Mouse (Mus musculus): ENCODE measurements around the gene Thop1. TPM values are rescaled to one million over a fixed set of nuclear protein-coding genes. Genes with fewer than 3 reads are reported as not detected.

The Thop1 gene
- polyA plus RNA-seq, 1 experiment from 2014 or later: 53.8 TPM

- Histone ChIP-seq H3K36me3 (ENCODE audit: control insufficient read depth, insufficient read depth, low read length) (peaks cover 2% of the 10 kb centered on the region; the same call in 1 of the 2 replicates), H3K4me3 (ENCODE audit: low read length) (peak overlapping the region; percentile 38), H3K9me3 (ENCODE audit: control insufficient read depth, low read length) (peaks cover 2% of the 10 kb centered on the region; the same call in 1 of the 2 replicates), H3K27me3 (replicated peaks; ENCODE audit: control insufficient read depth, insufficient read depth, low read length) (no peaks in the 10 kb centered on the region), H3K27ac (ENCODE audit: low read length) (peak overlapping the region; percentile 64), H3K4me2 (ENCODE audit: low read depth, low read length) (peak overlapping the region; percentile 26), H3K9ac (ENCODE audit: low read depth, low read length) (peak overlapping the region; percentile 61; the same call in 1 of the 2 replicates), H3K4me1 (ENCODE audit: control insufficient read depth, insufficient read depth, low read length) (peaks cover 13% of the 10 kb centered on the region)
- WGBS: 60% methylated on average over 7 of the region's 7 CpGs
- ATAC-seq: peak; percentile 20; the same call in 1 of the 2 replicates
These were observed 20.8 kb downstream of the Thop1 start for GRCm38 (mm10) chr10:81090621-81091020.

- H3K36me3 ChIP-seq (ENCODE audit: control insufficient read depth, insufficient read depth, low read length): peaks cover 2% of the 10 kb centered on the region; the same call in 1 of the 2 replicates
- 38% methylated on average over 22 of the region's 22 CpGs for WGBS
- H3K27ac ChIP-seq (ENCODE audit: low read length): peak overlapping the region; percentile 76
- peak overlapping the region; percentile 61; the same call in 1 of the 2 replicates for H3K9ac ChIP-seq (ENCODE audit: low read depth, low read length)
- 0 out of 2 replicates have a peak, but pooled peaks cover 4% of the 10 kb centered on the region for H3K9me3 ChIP-seq (ENCODE audit: control insufficient read depth, low read length)
- no peaks in the 10 kb centered on the region for H3K27me3 ChIP-seq (replicated peaks; ENCODE audit: control insufficient read depth, insufficient read depth, low read length)
- peaks cover 16% of the 10 kb centered on the region for H3K4me1 ChIP-seq (ENCODE audit: control insufficient read depth, insufficient read depth, low read length)
- ATAC-seq: peak; percentile 68
- no peak overlapping the region for H3K4me2 ChIP-seq (ENCODE audit: low read depth, low read length)
- H3K4me3 ChIP-seq (ENCODE audit: low read length): peak overlapping the region; percentile 38
These were observed 22.8 kb downstream of the Thop1 start for GRCm38 (mm10) chr10:81092465-81093250.

GRCm38 (mm10) chr10:81094931-81095678 lies 25.3 kb downstream of the Thop1 start:
- H3K9ac ChIP-seq (ENCODE audit: low read depth, low read length): no peak overlapping the region
- peak overlapping the region; percentile 84 for H3K27ac ChIP-seq (ENCODE audit: low read length)
- H3K27me3 ChIP-seq (replicated peaks; ENCODE audit: control insufficient read depth, insufficient read depth, low read length): no peaks in the 10 kb centered on the region
- H3K36me3 ChIP-seq (ENCODE audit: control insufficient read depth, insufficient read depth, low read length): no peaks in the 10 kb centered on the region
- ATAC-seq: peak; percentile 93
- WGBS: 51% methylated on average over 9 of the region's 9 CpGs
- H3K4me1 ChIP-seq (ENCODE audit: control insufficient read depth, insufficient read depth, low read length): peaks cover 13% of the 10 kb centered on the region
- 0 out of 2 replicates have a peak, but pooled peaks cover 3% of the 10 kb centered on the region for H3K9me3 ChIP-seq (ENCODE audit: control insufficient read depth, low read length)
- no peak overlapping the region for H3K4me2 ChIP-seq (ENCODE audit: low read depth, low read length)
- no peak overlapping the region for H3K4me3 ChIP-seq (ENCODE audit: low read length)

GRCm38 (mm10) chr10:81105565-81106112 lies 35.8 kb downstream of the Thop1 start, which contains the start of gene Map2k2:
TSS of gene Map2k2 (plus strand) at chr10:81105915.
- Histone ChIP-seq H3K4me3 (ENCODE audit: low read length) (peak within 1 kb of the TSS; percentile 97), H3K27me3 (replicated peaks; ENCODE audit: control insufficient read depth, insufficient read depth, low read length) (no peaks in the 10 kb centered on the region), H3K36me3 (ENCODE audit: control insufficient read depth, insufficient read depth, low read length) (peaks cover 20% of the 10 kb centered on the region), H3K4me1 (ENCODE audit: control insufficient read depth, insufficient read depth, low read length) (peaks cover 20% of the 10 kb centered on the region), H3K9ac (ENCODE audit: low read depth, low read length) (peak within 1 kb of the TSS; percentile 99), H3K27ac (ENCODE audit: low read length) (peak within 1 kb of the TSS; percentile 100), H3K4me2 (ENCODE audit: low read depth, low read length) (peak within 1 kb of the TSS; percentile 72), H3K9me3 (ENCODE audit: control insufficient read depth, low read length) (no peaks in the 10 kb centered on the region)
- under 1% methylated on average over 56 of the region's 56 CpGs for WGBS
- ATAC-seq: peak; percentile 94

GRCm38 (mm10) chr10:81106113-81106721 lies 36.4 kb downstream of the Thop1 start:
- peak overlapping the region; percentile 72 for H3K4me2 ChIP-seq (ENCODE audit: low read depth, low read length)
- H3K27ac ChIP-seq (ENCODE audit: low read length): peak overlapping the region; percentile 100
- peaks cover 20% of the 10 kb centered on the region for H3K4me1 ChIP-seq (ENCODE audit: control insufficient read depth, insufficient read depth, low read length)
- ATAC-seq: peak; percentile 88
- H3K4me3 ChIP-seq (ENCODE audit: low read length): peak overlapping the region; percentile 97
- no peaks in the 10 kb centered on the region for H3K9me3 ChIP-seq (ENCODE audit: control insufficient read depth, low read length)
- H3K27me3 ChIP-seq (replicated peaks; ENCODE audit: control insufficient read depth, insufficient read depth, low read length): no peaks in the 10 kb centered on the region
- peak overlapping the region; percentile 99 for H3K9ac ChIP-seq (ENCODE audit: low read depth, low read length)
- peaks cover 25% of the 10 kb centered on the region for H3K36me3 ChIP-seq (ENCODE audit: control insufficient read depth, insufficient read depth, low read length)
- WGBS: under 1% methylated on average over 34 of the region's 35 CpGs

GRCm38 (mm10) chr10:81112946-81113345 lies 43.1 kb downstream of the Thop1 start:
- WGBS: 92% methylated on average over 6 of the region's 6 CpGs
- Histone ChIP-seq H3K27ac (ENCODE audit: low read length) (no peak overlapping the region), H3K36me3 (ENCODE audit: control insufficient read depth, insufficient read depth, low read length) (peaks cover 41% of the 10 kb centered on the region)

GRCm38 (mm10) chr10:81119625-81120024 lies 49.8 kb downstream of the Thop1 start:
- 92% methylated on average over 10 of the region's 10 CpGs for WGBS
- ATAC-seq: no peak
- no peak overlapping the region for H3K4me2 ChIP-seq (ENCODE audit: low read depth, low read length)
- H3K27me3 ChIP-seq (replicated peaks; ENCODE audit: control insufficient read depth, insufficient read depth, low read length): no peaks in the 10 kb centered on the region
- H3K4me3 ChIP-seq (ENCODE audit: low read length): no peak overlapping the region
- peaks cover 49% of the 10 kb centered on the region for H3K36me3 ChIP-seq (ENCODE audit: control insufficient read depth, insufficient read depth, low read length)
- H3K4me1 ChIP-seq (ENCODE audit: control insufficient read depth, insufficient read depth, low read length): no peaks in the 10 kb centered on the region
- no peak overlapping the region for H3K9ac ChIP-seq (ENCODE audit: low read depth, low read length)
- no peaks in the 10 kb centered on the region for H3K9me3 ChIP-seq (ENCODE audit: control insufficient read depth, low read length)
- no peak overlapping the region for H3K27ac ChIP-seq (ENCODE audit: low read length)

More at GRCm38 (mm10) chr10:81112946-81113345, 43.1 kb downstream of the Thop1 start:
- H3K4me2 ChIP-seq (ENCODE audit: low read depth, low read length): no peak overlapping the region
- H3K27me3 ChIP-seq (replicated peaks; ENCODE audit: control insufficient read depth, insufficient read depth, low read length): no peaks in the 10 kb centered on the region
- H3K4me3 ChIP-seq (ENCODE audit: low read length): no peak overlapping the region
- H3K9ac ChIP-seq (ENCODE audit: low read depth, low read length): no peak overlapping the region
- H3K4me1 ChIP-seq (ENCODE audit: control insufficient read depth, insufficient read depth, low read length): no peaks in the 10 kb centered on the region
- no peak for ATAC-seq
- H3K9me3 ChIP-seq (ENCODE audit: control insufficient read depth, low read length): no peaks in the 10 kb centered on the region

- WGBS: 82% methylated on average over 7 of the region's 7 CpGs
- H3K36me3 ChIP-seq (ENCODE audit: control insufficient read depth, insufficient read depth, low read length): peaks cover 44% of the 10 kb centered on the region
- ATAC-seq: no peak
- no peaks in the 10 kb centered on the region for H3K9me3 ChIP-seq (ENCODE audit: control insufficient read depth, low read length)
- no peak overlapping the region for H3K27ac ChIP-seq (ENCODE audit: low read length)
- no peak overlapping the region for H3K4me2 ChIP-seq (ENCODE audit: low read depth, low read length)
- no peak overlapping the region for H3K9ac ChIP-seq (ENCODE audit: low read depth, low read length)
- no peak overlapping the region for H3K4me3 ChIP-seq (ENCODE audit: low read length)
- no peaks in the 10 kb centered on the region for H3K4me1 ChIP-seq (ENCODE audit: control insufficient read depth, insufficient read depth, low read length)
- no peaks in the 10 kb centered on the region for H3K27me3 ChIP-seq (replicated peaks; ENCODE audit: control insufficient read depth, insufficient read depth, low read length)
These were observed 50.8 kb downstream of the Thop1 start for GRCm38 (mm10) chr10:81120650-81121049.
